Mouse (Mus musculus) mouse trophoblast stem cell (cell line): Measurements from ENCODE around the gene Eri3.

Experiments used
- in situ Hi-C, 2 experiments: fragments of 300-500 bp; cut with MseI, MboI; formaldehyde crosslinking; loops; 2 replicates in 1 of 2; 3 replicates in 1 of 2; pipeline ENCODE4 v1.15.1; 2025

The Eri3 gene

GRCm38 (mm10) chr4:117623025-117623424, 72.9 kb downstream of the Eri3 start:
- in situ Hi-C loops: no loop called here

DNA sequence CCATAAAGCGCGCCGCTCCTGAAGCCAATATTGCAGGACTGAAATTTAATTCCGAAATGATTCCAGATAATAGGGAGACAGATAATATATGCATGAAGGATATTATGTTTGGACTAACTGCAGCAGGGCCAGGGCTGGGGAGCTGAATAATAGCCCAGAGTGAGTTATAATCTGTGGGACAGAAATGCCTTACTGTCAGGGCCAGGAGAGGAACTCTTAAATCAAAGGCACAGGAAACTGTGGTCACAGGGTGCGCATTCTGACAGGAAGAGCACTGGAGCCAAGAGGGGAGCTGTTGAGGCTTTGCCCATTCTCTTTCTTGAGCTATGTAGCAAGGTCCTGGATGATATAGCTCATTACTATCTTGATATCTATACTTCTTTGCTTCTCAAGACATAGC, 74.5 kb downstream of the Eri3 start:
- in situ Hi-C loops: no loop called here

DNA sequence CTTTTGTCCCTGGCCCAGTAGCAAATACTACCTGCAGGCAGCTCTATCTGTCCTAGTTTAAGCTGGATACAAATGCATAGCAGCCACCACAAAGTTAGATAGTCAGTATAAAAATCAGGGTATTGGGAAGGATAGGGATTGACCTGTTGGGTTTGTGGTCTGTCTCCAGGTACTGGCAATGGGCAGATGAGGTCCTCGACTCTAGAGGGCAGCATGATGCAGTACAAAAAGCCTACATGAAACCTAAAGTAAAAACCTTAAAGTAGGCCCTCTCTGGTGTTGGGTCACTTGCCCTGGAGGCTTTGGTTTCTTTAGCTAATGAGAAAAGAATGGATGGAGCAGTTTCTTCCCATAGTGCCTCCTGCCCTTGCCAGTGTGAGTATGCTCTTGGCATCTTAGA, 78.3 kb downstream of the Eri3 start:
- in situ Hi-C loops: no loop called here

- in situ Hi-C loops: no loop called here
Measured at GRCm38 (mm10) chr4:117630053-117630670, 80.0 kb downstream of the Eri3 start.

DNA sequence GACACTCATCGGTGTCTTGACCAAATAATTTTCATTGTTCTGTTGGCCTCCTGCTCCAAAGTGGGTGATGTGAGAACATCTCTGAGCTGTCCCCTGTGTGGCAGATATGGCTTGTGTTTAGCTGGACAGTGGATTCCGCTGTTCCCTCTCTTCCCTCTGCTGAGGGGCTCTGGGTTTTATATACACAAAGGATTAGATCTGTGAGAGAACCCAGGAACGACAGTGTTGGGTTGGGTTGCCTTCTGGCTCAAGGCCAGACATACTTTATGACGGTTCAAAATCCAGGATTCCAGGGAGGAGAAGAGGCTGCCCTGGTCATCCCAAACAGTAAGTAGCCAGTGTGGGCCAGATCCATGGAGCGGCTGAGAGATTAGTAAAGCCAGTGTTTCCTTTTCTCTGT, 83.4 kb downstream of the Eri3 start:
- in situ Hi-C loops: no loop called here

DNA sequence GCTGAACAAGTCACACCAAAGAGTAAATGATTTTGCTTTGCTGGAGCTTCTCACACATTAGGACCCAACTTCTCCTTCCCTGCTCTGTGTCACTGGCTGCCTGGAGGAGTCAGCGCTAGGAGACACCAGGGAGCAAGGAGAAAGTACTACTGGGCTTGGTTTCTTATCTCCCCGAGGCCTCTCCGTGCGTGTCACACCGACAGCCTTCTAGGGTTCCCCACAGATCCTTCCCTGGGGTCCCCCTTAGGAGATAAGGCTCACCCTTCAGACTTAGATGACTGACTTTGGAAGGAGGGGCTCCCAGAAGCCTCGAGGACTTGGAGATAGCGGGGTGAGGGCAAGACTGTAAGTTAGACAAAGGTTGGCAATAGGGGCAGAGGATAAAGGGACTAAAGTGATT, 84.5 kb downstream of the Eri3 start:
- in situ Hi-C loops: no loop called here

- in situ Hi-C loops: no loop called here
Measured at GRCm38 (mm10) chr4:117636152-117636551, 86.0 kb downstream of the Eri3 start.

GRCm38 (mm10) chr4:117636891-117637613, 86.9 kb downstream of the Eri3 start:
- in situ Hi-C loops: no loop called here

DNA sequence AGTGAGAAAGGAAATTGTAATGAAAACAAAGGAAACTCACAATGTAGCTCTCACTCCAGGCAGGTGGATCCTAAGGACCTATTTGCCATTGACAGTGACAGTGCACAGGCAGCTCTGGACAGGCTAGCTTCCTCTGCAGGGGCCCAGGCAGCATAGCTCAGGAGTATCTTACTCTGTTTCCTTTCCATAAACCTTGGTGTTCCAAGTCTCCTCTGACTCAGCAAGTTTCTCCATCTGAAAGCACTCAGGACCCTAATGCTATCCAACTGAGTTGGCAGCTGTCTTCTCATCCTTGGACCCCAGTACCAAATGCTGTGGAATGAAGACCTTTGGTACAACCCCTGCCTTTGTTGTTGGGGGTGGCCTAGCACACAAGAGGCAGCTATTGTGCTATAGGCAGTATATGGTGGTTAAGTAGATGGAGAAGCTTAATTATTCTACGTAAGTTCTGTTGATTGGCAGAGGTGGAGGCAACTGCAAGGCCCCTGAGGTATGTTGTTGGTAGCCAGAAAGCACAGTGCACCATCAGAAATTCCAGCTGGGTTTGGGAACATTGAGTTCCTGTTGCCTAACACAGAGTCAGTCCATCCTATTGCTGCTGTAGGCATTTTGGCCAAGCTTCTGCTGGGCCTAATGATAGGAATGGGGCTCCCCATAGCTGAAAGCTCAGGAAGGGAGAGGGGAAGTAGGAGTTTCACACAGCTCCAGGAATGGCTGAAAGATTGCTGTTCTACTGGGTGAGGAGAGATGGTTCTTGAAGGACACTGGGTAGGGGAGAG, 90.9 kb downstream of the Eri3 start:
- in situ Hi-C loops: no loop called here

GRCm38 (mm10) chr4:117641804-117642203, 91.6 kb downstream of the Eri3 start:
- in situ Hi-C loops: no loop called here

GRCm38 (mm10) chr4:117645031-117645435, 94.9 kb downstream of the Eri3 start:
- in situ Hi-C loops: no loop called here

GRCm38 (mm10) chr4:117645859-117646258, 95.7 kb downstream of the Eri3 start:
- in situ Hi-C loops: no loop called here

DNA sequence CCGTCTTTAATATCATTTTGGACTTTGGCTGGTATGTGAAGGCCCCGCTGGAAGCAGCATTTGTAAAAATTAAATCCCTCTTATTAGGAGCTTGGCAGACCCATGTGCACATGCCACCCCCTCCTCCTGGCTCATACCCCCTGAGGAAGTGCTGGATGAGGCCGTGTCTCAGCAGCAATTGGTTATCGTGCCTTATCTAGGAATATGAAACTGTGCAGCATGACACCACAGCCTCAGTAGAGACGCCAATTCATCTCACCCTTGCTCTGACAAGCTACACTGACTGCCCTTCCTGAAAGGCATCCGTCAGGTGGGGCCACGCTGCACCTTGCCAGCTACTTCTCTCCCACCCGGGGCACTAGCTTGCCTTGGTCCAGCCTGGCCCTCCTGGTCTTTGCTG, 96.3 kb downstream of the Eri3 start:
- in situ Hi-C loops: no loop called here

DNA sequence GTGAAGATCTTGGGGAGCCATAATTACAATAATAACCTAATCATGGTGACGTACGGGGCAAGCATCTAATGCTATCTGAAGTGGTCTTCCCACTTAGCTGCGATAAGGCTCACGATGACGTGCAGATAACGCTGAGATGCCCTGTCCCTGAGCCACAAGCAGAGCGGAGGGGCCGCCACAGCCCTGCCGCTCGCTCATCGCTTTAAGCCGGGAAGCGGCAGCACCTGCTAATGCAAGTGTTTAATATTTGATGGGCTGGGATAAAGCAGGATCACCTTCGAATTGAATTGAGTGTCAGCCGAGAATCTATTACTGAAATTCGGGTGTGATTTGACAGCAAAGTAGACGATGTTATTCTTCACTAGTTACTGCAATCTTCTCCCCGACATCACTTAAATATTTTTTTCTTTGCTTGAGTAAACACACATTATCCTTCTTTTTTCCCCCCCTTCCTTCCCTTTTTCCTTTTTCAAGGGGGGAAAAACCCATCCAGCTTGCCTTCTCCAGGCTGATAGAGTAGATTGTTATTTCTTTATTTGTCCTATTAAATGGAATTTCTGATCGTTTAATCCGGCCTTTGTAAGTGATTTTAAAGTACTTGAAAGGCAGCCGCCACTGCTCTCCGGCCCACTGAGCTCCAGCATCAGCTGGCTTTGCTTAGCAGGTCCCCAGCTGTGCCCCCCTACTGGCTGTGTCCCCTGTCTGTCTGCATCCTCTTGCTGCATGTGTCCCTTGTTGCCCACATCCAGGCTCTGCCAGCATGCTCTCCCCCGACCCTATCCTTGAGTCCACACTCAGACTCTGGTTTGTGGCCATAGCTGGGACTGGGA, 97.0 kb downstream of the Eri3 start:
- in situ Hi-C loops: no loop called here

GRCm38 (mm10) chr4:117651626-117652101, 101.5 kb downstream of the Eri3 start:
- in situ Hi-C loops: no loop called here

- in situ Hi-C loops: no loop called here
Measured at GRCm38 (mm10) chr4:117652727-117653126, 102.6 kb downstream of the Eri3 start.

DNA sequence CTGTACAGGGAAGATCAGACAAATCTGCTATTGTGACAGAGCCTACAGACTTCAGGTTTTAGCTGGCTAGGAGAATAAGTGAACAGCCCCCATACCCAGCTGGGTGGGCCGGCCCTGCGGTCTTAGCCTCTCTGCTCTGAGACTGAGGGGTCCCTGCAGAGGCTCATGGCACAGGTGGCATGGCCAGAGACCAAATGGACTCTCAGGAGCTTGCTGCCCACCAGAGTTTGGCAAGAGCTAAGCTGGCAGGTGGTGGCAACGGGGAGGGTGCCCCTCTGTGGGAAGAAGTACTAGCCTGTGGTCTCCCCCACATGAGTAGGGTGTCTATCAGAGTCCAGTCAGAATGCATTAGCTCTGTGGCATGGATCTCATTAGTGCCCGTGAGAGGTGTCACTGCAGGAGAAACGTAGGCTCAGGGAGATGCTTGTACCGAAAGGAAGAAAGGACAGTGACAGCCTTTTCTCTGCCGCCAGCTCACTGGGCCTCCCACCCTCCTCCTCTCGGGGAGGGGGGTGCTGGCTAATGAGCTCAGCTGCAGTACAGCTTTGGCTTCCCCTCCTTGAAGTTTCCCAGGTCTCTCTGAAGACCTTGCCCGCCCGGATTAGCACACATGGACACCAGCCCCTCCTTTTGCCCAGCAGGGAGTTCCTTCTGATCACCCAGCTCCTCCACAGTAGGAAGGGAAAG, 104.0 kb downstream of the Eri3 start:
- in situ Hi-C loops: no loop called here

GRCm38 (mm10) chr4:117654703-117655499, 104.7 kb downstream of the Eri3 start:
- in situ Hi-C loops: no loop called here

DNA sequence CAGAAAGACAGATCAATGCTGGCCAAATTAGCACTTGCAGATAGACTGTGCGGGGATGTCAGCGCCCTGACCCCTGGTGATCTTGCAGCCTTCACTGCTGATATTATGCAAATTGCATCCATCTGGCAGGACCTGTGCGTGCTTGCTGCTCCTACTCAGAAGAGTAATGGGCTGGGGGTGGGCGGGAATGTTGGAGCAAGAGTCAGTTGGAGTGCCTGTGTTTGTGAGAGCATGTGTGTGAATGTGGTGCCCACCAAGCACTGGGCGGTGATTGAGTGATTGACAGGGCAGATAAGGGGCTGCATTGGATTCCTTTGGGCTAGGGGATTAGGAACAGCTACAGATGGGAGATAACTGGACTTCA, 105.3 kb downstream of the Eri3 start:
- in situ Hi-C loops: no loop called here

- in situ Hi-C loops: no loop called here
Measured at GRCm38 (mm10) chr4:117656961-117657360, 106.8 kb downstream of the Eri3 start.
